Mouse (Mus musculus) cerebellum, adult (tissue): ENCODE data around the gene Gm6793.
A peak's percentile ranks its signal among the peaks of the same experiment; 100 is the strongest.

Experiments
- ATAC-seq: cut with Nextera tagmentation; 2 replicates; pipeline ENCODE4 v1.9.2; 2017; ENCODE audit warnings: mild to moderate bottlenecking, moderate library complexity, mixed read lengths; ENCODE audit not compliant: insufficient number of reproducible peaks, low FRiP score, low TSS enrichment

The Gm6793 gene

GRCm38 (mm10) chr8:112014936-112015335 lies at the start of gene Gm6793:
Gm6793 (minus strand) TSS chr8:112015036.
- ATAC-seq: no peak

- no peak for ATAC-seq
These were observed 46.5 kb upstream of the Gm6793 start for GRCm38 (mm10) chr8:112061372-112061771.

GRCm38 (mm10) chr8:112054456-112054855 lies 39.6 kb upstream of the Gm6793 start:
- ATAC-seq: no peak

GRCm38 (mm10) chr8:112051537-112051936 lies 36.7 kb upstream of the Gm6793 start:
- ATAC-seq: no peak

GRCm38 (mm10) chr8:112049984-112050383 lies 35.1 kb upstream of the Gm6793 start:
- no peak for ATAC-seq

- no peak for ATAC-seq
These were observed 33.5 kb upstream of the Gm6793 start for GRCm38 (mm10) chr8:112048293-112048692.

- ATAC-seq: peak; percentile 80; the same call in 1 of the 2 replicates
These were observed 31.1 kb upstream of the Gm6793 start for GRCm38 (mm10) chr8:112045896-112046295.

- ATAC-seq: no peak
These were observed 30.3 kb upstream of the Gm6793 start for GRCm38 (mm10) chr8:112045182-112045581.

GRCm38 (mm10) chr8:112037521-112037920 lies 22.7 kb upstream of the Gm6793 start:
- no peak for ATAC-seq

- ATAC-seq: peak; percentile 58; the same call in 1 of the 2 replicates
These were observed 19.8 kb upstream of the Gm6793 start for GRCm38 (mm10) chr8:112034603-112035002.

- no peak for ATAC-seq
These were observed 18.2 kb upstream of the Gm6793 start for GRCm38 (mm10) chr8:112033071-112033470.

GRCm38 (mm10) chr8:112030663-112031062 lies 15.8 kb upstream of the Gm6793 start:
- ATAC-seq: no peak

GRCm38 (mm10) chr8:112029455-112029854 lies 14.6 kb upstream of the Gm6793 start:
- no peak for ATAC-seq

GRCm38 (mm10) chr8:112011816-112012242 lies 3.0 kb downstream of the Gm6793 start:
- peak; percentile 29; the same call in 1 of the 2 replicates for ATAC-seq

GRCm38 (mm10) chr8:112010997-112011815 lies 3.6 kb downstream of the Gm6793 start, which contains the start of the genes Kars and Terf2ip:
Kars (minus strand) TSS chr8:112011323.
Terf2ip (plus strand) TSS chr8:112011398.
- peak; percentile 94 for ATAC-seq

- ATAC-seq: no peak
These were observed 5.3 kb downstream of the Gm6793 start for GRCm38 (mm10) chr8:112009558-112009957.

GRCm38 (mm10) chr8:112007669-112008068 lies 7.2 kb downstream of the Gm6793 start:
- no peak for ATAC-seq

GRCm38 (mm10) chr8:112005601-112006000 lies 9.2 kb downstream of the Gm6793 start:
- ATAC-seq: no peak

- ATAC-seq: no peak
These were observed 10.1 kb downstream of the Gm6793 start for GRCm38 (mm10) chr8:112004754-112005153.

- no peak for ATAC-seq
These were observed 22.2 kb downstream of the Gm6793 start for GRCm38 (mm10) chr8:111992703-111993039.

- ATAC-seq: peak; percentile 95
These were observed 22.7 kb downstream of the Gm6793 start, which contains the start of gene Adat1 for GRCm38 (mm10) chr8:111992013-111992702. Adat1 (minus strand) TSS chr8:111992302.
